Mouse (Mus musculus): ENCODE data around the gene Nbeal2. TPM values are rescaled to one million over a fixed set of nuclear protein-coding genes. Genes with fewer than 3 reads are reported as not detected.
"Not testable (repeated sequence)": the region's sequence is repeated elsewhere in the genome, so short reads cannot be mapped to it uniquely, and the experiment has no call there.

The Nbeal2 gene
- 10 to 100 TPM in 1 of 2 experiments, 1 to 10 TPM in 1; 7.8 to 13.5 TPM for total RNA-seq (2021)

DNA sequence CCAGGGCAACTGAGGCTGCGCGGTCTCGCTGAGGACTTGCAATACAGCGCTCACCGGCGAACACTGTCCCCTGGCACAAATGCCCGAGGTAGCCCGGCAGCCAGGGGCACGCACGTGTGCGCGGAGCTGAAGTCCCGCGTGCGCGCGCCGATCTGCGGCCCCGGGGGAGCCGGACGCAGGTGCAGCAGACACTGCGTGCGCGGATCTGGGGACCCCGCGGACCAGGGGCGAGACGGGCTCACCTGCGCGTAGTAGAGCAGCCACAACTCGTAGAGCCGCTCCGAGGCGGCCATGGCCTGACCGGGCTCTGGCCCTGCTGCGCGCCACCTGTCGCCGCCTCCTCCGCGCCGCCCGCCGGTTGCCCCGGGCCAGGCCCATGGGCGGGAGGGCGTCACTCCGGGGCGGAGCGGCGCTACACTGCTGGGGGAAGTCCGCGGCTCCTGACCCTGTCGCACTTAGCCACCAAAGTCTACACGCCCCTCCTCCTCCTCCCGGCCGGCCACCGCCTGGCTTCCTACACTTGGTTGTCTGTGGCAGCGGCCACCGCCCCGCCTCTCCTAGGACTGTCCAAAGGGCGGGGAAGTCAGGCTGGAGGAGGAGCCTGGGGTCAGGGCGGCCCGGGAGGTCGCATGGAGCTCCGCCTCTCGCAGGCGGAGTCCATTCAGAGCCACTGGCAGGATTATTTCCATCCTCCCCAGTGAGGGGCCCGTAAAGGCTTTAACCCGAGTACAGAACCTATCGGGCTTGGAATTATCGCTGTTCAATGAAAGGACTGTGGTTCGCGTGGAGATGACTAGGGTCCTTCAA is at the start of gene Nbeal2:
Nbeal2 (minus strand) TSS at position 507 of the 807 bp plus-strand sequence.
- intact Hi-C loops (cut with DNase I): loop anchor here (2.0 to 5.0 kb wide), 2 partner anchors 19 to 33 kb away; no protein-coding TSS in a partner anchor

DNA sequence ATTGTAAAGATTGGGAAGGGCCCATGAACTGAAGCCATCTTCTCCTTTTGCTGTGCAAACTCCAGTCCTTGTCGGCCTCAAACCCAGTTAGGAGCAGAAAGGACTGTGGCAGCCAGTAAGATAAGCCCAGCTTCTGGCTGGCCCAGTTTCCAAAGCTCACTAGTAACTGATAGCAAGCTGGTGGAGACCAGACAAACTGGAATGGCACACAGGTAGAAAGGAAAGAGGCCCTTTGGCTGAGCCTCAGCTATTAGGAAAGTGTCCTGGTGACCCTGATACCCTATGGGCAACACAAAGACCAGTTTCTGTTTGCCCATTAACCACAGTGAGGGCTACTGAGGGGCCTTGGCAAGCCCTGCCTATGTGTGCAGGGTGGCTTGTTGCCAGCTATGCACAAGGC is 48.9 kb upstream of the Nbeal2 start:
- DNase-seq (ENCODE audit: low spot score in 2 of 2): no peak
- intact Hi-C loops (cut with DNase I): no loop called here

More for the DNA sequence above, at the start of gene Nbeal2:
- peak; percentile 72 to 76 for DNase-seq (ENCODE audit: low spot score in 2 of 2)

DNA sequence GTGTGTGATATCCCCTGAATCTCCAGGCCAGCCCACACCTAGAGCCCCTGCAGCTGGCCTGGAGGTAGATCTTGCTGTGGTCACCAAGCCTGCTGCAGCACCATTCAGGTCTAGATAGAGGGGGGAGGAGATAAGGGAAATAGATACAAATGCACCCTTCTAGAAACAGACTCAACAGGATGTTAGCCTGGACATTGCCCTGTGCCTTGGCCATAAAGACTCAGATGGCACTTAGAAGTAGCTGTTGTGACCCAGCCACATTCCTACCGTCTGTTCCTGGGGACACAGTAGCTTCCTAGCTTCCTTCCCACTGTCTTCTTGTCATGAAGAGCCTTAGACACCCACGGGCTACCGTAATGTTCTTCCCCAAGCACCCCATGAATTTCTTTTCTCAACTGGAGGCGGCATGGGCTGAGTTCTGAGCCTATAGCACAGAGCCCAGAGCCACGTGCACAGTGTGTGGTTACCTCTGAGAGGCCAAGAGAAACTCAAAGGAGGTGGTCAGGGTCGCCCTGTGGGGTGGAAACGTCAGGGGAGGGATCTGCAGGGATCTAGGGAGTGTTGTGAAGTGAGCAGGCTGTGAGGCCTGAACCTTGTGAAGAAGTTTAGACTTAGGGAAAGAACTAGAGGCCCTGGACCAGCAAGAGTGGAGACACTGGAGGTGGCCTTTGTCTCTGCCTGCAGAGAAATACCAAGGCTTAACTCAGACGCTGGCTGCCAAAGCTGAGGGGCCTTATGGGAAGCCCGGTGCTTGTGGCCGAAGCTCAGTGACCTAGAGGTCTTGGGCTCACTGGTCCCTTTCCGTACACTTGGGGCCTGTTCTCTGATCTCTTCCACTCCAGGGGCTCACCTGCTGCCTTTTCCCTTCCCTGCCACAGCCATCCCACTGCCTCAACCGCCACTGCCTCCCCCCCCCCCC is 47.4 kb upstream of the Nbeal2 start:
- intact Hi-C loops (cut with DNase I): no loop called here
- DNase-seq (ENCODE audit: low spot score in 2 of 2): no peak

DNA sequence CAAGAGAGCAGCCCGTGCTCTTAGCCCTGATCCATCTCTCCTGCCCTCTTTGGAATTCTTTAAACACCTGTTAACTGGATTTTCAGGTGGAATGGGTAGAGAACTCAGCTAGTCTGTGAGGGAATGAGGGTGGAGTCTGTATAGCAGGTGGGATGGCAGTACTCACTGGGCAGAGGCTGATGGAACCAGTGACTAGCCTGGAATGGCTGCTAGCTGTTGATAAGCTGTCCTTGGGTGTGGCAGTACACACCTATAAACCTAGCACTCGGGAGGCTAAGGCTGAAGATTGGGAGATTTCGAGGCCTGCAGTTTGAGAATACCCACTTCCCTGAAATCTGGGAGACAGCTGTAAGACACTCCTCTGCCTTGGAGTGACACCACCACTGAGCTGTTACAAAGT is 45.6 kb upstream of the Nbeal2 start:
- intact Hi-C loops (cut with DNase I): no loop called here

DNA sequence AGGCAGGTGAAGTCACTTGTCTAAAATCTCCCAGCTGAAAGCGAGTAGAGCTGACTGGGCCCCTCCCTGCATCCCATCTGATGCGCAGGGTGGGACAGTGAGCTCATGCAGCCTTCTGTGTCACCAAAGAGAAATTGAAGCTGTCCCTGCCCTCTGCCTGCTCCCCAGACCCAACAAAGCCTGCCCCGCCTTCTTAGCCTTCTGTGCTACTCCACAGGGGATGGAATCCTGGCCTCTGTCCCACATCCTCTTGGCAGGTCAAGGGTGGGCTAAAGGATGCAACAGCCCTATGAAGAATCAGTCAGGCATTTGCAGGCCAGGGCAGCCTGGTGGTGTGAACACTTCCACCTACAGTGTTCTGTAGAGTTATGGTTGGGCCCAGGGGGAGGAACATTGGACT is 43.5 kb upstream of the Nbeal2 start:
- DNase-seq (ENCODE audit: low spot score in 2 of 2): no peak
- intact Hi-C loops (cut with DNase I): no loop called here

More for the DNA sequence above, 45.6 kb upstream of the Nbeal2 start:
- no peak for DNase-seq (ENCODE audit: low spot score in 2 of 2)

DNA sequence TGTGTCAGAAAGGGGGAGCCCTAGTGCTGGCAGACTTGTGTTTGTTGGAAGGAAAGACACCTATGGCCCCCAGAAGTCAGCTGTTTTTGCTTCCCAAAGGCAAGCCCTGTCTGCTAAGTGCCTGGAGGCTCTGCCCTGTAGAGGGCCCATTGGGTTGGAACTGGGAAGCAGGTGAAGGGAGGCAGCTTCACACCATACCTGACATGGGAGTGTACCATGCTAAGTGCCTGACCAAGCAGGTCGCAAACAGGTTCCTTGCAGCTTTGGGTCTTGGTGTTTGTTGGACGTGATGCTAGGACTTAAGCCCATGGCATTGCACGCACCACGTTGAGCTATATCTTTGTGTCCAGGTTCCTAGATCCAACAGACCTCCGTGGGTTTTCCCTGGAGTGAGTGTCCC is 42.5 kb upstream of the Nbeal2 start:
- no peak for DNase-seq (ENCODE audit: low spot score in 2 of 2)
- intact Hi-C loops (cut with DNase I): no loop called here

DNA sequence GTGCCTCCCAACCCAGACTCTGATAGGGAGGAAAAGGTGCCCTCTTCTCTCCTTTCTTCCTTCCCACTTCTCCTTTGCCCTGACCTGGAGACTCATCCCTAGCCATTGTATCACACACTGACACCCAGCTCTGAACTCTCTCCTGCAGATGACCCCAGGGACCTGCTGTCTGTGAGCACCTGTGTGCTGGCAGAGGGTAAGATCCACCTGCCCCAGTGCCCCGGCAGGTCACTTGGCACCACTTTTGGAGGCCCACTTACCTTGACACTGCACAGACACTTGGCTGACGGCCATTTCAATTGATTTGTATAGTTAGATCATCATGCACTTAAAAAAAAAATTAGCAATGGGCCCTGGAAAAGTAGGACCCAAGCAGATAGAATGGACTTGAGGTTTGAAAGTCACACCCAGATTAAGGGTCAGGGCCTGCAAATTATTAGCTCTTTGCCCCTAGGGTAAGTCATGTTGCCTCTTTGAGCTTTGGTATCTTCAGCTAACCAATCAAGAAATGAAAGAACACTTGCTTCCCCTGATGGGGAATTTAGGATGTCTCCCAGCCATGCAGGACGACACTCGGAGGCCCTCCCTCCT is 41.3 kb upstream of the Nbeal2 start:
- intact Hi-C loops (cut with DNase I): no loop called here
- DNase-seq (ENCODE audit: low spot score in 2 of 2): no peak

DNA sequence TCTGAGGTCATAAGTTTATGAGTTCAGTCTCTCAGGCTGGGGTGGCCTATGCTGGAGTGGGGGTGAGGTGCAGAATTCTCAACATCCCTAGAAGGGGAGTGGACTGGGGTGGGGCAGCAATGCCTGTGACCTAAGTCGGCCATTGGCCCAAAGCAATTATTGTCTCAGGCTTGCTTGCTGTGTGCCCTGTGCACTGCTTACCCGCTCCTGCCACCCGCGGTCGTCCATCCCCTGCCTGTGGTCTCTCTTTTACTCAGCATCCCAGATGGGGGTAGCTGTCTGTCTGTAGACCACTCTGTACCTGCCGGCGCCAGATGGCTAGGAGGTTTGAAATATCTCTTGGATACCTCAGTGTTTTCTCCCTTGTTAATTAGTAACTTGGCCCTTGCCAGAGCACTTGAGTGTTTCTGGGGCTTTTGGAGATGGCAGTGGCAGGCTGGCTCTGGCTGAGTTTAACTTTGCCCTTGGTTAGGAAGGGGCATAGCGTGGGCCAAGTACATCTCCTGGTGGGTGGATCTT is 35.4 kb upstream of the Nbeal2 start:
- no peak for DNase-seq (ENCODE audit: low spot score in 2 of 2)
- intact Hi-C loops (cut with DNase I): loop anchor here (5.0 kb wide), 1 partner anchor 37 kb away; the partner anchor contains the start of gene Nbeal2

DNA sequence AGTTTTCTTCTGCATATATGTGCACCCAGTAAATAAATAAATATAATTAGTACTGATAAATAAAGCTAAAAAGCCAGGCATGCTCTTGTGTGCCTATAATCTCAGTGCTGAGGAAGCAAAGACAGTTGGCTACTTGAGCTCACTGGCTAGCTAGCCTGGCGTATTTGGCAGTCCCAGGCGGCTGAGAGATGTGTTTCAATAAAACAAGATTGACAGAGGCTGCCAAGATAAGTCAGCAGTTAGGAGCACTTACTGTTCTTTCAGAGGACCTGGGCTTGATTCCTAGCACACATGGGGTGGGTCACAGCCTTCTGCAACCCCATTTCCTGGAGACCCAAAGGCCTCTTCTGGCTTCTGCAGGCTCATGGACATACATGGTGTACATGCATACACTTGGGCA is 33.9 kb upstream of the Nbeal2 start:
- DNase-seq (ENCODE audit: low spot score in 2 of 2): no peak
- intact Hi-C loops (cut with DNase I): loop anchor here (5.0 kb wide), 1 partner anchor 36 kb away; the partner anchor contains the start of gene Nbeal2

DNA sequence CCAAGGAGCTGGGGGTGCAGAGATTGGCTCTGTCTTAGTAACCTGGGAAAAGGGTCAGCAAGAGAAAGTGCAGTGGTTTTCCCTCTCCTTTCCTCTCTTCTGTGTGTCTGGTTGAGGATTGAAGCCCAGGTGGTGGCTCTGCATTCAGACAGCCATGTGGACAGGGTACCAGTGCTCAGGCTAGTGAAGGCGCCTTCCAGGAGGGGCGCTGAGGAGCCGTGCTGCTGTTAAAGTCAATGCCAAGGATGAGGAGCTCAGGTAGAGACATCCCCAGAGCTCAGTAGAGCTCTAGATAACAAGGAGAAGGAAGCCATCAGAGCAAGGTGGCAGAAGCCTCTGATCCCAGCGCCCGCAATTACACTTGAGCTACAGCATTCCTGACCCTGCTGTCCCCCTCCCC is 33.1 kb upstream of the Nbeal2 start:
- intact Hi-C loops (cut with DNase I): loop anchor here (5.0 kb wide), 1 partner anchor 35 kb away; the partner anchor contains the start of gene Nbeal2
- no peak for DNase-seq (ENCODE audit: low spot score in 2 of 2)

DNA sequence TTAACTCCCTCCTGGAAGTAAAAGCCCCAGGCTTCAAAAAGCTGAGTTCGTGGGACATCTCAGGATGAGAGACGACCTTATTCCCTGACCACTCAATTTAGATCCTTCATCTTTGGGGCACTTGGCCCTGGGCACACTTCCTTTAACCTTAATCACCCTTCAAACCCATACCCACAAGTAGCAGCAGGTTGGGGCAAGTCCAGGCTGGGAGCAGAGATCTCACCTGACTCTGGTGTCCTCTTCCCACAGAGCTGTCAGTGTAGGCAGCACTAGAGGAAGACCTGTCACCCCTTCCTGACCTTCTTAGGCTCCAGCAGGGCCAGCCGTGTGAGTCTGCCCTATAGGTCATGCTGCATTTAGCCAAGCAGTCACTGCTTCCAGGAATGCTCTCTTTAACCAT is 32.5 kb upstream of the Nbeal2 start:
- DNase-seq (ENCODE audit: low spot score in 2 of 2): no peak
- intact Hi-C loops (cut with DNase I): loop anchor here (5.0 kb wide), 1 partner anchor 34 kb away; the partner anchor contains the start of gene Nbeal2

DNA sequence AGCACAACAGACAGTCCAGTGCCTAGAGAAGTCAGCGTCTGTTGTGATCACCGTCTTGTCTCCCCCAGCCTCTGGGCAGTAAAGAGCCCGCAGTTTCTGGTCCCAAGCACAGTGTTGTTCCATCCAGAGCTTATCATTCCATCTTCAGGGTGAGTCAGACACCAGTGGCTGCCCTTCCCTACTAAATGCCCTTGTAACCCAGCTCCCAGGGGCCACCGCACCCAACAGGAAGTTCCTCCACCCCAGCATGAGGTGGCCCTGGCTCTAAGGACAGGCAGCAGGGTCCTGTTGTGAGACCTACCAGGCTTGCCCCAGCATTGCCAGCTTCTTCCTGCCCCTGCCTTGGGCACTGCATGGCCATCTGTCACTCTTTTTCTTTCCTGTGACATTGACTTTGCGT is 31.6 kb upstream of the Nbeal2 start:
- intact Hi-C loops (cut with DNase I): loop anchor here (5.0 kb wide), 1 partner anchor 33 kb away; the partner anchor contains the start of gene Nbeal2
- no peak for DNase-seq (ENCODE audit: low spot score in 2 of 2)

DNA sequence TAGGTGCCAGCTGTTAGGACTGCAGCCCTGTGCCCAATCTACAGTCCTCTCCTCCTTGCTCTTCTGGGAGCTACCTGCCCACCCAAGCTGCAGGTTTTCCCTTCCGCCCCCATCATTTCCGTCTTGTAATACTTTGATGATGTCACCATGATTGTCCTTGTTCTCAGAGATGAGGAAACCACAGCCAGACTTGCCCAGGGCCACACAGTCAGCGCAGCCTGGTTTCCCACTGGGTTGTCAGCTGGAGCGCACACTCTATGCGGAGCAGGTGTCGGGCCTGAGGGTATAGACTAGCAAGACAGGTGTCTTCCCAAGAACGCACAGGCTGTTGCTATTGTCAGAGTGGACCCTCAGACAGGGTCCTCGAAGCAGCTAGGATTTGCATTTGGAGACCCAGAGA is 31.2 kb upstream of the Nbeal2 start:
- intact Hi-C loops (cut with DNase I): loop anchor here (5.0 kb wide), 1 partner anchor 33 kb away; the partner anchor contains the start of gene Nbeal2

DNA sequence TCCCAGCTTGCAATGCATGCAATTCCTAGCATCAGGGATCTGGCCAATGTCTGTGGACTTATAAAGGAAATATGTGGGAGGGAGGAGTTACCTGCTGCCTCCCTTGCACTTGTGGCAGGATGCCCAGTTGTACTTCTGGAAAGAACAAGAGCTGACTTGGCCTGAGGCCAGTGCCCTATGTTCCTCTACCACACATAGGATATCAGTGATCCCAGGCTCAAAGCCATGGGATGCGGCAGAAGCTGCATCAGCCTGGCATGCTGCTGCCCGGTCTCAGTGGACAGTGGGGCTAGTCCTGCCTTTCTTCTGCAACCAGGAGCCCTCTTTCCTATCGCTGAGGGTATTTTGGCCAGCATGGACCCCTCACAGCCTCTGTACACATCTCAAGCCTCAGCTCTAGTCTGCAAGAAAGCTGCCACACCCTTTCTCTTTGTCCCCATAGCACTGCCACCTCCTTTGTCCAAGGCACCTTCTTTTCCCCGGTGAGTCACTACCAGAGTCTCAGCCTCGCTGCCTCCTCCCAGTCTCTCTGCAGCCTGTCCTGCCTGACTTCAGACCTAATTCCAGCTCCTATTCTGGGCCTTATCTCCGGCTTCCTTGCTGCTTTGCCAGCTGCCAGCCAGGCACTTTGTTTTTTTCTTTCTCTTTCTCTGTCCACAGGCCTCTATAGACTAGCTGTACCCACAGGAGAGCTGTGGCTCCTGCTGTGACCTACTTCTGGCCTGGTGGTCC is 30.3 kb upstream of the Nbeal2 start:
- peak; percentile 66 to 68 for DNase-seq (ENCODE audit: low spot score in 2 of 2)
- intact Hi-C loops (cut with DNase I): no loop called here

More for the DNA sequence above, 31.2 kb upstream of the Nbeal2 start:
- no peak for DNase-seq (ENCODE audit: low spot score in 2 of 2)

DNA sequence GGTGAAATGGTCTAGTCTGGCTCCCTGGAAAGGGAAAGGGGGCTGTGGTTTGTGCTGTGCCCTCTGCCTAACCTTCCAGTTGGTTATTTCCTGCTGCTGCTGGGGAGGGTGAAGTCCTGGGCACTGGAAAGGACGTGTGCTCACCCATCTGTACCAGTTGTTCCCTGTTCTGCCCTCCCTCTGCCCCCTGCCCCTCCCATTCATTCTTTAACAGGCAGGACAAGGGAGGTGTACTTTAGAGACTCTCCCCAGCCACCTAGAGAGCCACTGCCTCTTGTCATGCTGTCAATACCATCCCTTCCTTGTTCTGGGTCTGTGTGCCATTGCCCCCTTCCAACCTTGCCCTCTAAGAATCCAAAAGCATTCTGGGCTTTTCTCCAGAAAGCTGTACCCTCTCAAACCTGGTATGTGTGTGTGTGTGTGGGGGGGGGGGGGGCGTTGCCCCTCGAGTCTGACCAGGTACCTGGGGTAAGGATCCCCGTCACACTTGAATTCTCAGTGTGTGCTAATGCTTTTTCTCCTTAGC is 29.7 kb upstream of the Nbeal2 start:
- intact Hi-C loops (cut with DNase I): no loop called here
- DNase-seq (ENCODE audit: low spot score in 2 of 2): no peak

DNA sequence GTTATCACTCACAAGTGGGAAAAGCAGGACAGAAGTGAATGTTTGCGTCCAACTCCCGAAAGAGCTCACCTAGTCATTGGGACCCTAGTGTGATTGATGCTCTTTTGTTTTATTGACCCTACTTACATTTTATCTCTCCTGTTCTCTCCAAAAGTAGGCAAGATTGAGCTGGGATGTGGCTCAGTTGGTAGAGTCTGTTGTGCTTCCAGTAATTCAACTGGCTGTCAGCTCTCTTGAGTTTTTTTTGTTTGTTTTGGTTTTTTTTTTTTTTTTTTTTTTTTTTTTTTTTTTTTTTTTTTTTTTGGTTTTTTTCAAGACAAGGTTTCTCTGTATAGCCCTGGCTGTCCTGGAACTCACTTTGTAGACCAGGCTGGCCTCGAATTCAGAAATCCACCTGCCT is 28.7 kb upstream of the Nbeal2 start:
- DNase-seq (ENCODE audit: low spot score in 2 of 2); intact Hi-C loops (cut with DNase I): not testable (repeated sequence)

DNA sequence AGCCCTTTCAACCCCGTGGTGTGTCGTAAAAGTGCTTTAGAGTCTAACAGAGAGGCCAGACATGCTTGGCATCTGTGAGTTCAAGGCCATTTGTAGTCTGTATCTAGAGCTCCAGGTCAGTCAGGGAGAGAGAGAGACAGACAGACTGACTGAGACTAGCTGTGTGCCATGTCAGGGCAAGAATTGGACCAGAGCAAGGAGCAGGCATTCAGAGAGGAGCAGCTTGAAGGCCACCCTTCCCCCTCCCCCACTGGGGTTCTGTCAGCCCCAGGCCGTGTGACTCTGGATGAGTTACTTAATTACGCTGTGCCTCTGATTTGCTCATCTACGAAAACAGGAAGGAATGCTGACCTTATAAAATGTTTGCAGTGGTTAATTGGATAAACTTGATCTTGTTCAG is 28.3 kb upstream of the Nbeal2 start:
- DNase-seq (ENCODE audit: low spot score in 2 of 2): no peak
- intact Hi-C loops (cut with DNase I): no loop called here

DNA sequence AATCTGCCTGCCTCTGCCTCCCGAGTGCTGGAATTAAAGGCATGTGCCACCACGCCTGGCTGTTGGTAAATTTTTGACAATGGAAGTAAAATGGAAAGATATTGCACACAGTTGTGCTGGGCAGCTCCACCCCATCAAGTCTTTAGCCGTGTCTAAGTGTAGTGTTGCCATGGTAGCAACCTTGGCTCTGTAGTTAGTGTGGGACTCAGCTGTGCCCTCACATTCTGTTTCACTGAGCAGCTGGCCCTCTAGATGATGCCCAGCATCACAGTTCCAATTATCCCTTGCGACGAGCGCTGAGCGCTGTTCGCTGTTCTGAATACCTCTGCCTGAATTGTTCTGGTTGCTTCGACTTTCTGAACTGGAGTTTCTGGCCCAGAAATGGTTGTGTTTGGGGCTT is 27.9 kb upstream of the Nbeal2 start:
- intact Hi-C loops (cut with DNase I): no loop called here
- DNase-seq (ENCODE audit: low spot score in 2 of 2): no peak

All from left cerebral cortex, postnatal 36 days (tissue).